Mouse (Mus musculus): ENCODE data around the gene Igfbp6. TPM values are rescaled to one million over a fixed set of nuclear protein-coding genes. Genes with fewer than 3 reads are reported as not detected.

Gene Igfbp6
- polyA plus RNA-seq, 1 experiment: 25.5 TPM

- TF ChIP-seq CTCF (IDR thresholded peaks at IDR 0.05; ENCODE audit: control insufficient read depth, insufficient read depth, insufficient replicate concordance, low read depth, low read length) (no peak), POLR2A (IDR thresholded peaks at IDR 0.05; ENCODE audit: control insufficient read depth, low read depth, low read length) (no peak)
- Histone ChIP-seq H3K36me3 (ENCODE audit: control insufficient read depth, insufficient read depth, low read length) (no peaks in the 10 kb centered on the region), H3K27me3 (ENCODE audit: control insufficient read depth, insufficient read depth, low read length) (no peaks in the 10 kb centered on the region), H3K4me3 (ENCODE audit: control insufficient read depth, low read depth, low read length) (no peak overlapping the region), H3K27ac (ENCODE audit: control insufficient read depth, insufficient read depth, low read depth, low read length) (no peak overlapping the region), H3K4me1 (ENCODE audit: control insufficient read depth, insufficient read depth, low read length) (peaks cover 10% of the 10 kb centered on the region)
Observed at GRCm38 (mm10) chr15:102110701-102111494, 33.3 kb upstream of the Igfbp6 start.

GRCm38 (mm10) chr15:102111495-102111829 is 32.7 kb upstream of the Igfbp6 start:
- H3K27ac ChIP-seq (ENCODE audit: control insufficient read depth, insufficient read depth, low read depth, low read length): no peak overlapping the region

GRCm38 (mm10) chr15:102112181-102112580 is 32.0 kb upstream of the Igfbp6 start:
- Histone ChIP-seq H3K27ac (ENCODE audit: control insufficient read depth, insufficient read depth, low read depth, low read length) (no peak overlapping the region), H3K36me3 (ENCODE audit: control insufficient read depth, insufficient read depth, low read length) (no peaks in the 10 kb centered on the region), H3K4me1 (ENCODE audit: control insufficient read depth, insufficient read depth, low read length) (peaks cover 3% of the 10 kb centered on the region), H3K4me3 (ENCODE audit: control insufficient read depth, low read depth, low read length) (no peak overlapping the region), H3K27me3 (ENCODE audit: control insufficient read depth, insufficient read depth, low read length) (no peaks in the 10 kb centered on the region)
- no peak for TF ChIP-seq CTCF (IDR thresholded peaks at IDR 0.05; ENCODE audit: control insufficient read depth, insufficient read depth, insufficient replicate concordance, low read depth, low read length)
- TF ChIP-seq POLR2A (IDR thresholded peaks at IDR 0.05; ENCODE audit: control insufficient read depth, low read depth, low read length): no peak

More at GRCm38 (mm10) chr15:102111495-102111829, 32.7 kb upstream of the Igfbp6 start:
- TF ChIP-seq CTCF (IDR thresholded peaks at IDR 0.05; ENCODE audit: control insufficient read depth, insufficient read depth, insufficient replicate concordance, low read depth, low read length): no peak
- no peak for TF ChIP-seq POLR2A (IDR thresholded peaks at IDR 0.05; ENCODE audit: control insufficient read depth, low read depth, low read length)
- H3K4me3 ChIP-seq (ENCODE audit: control insufficient read depth, low read depth, low read length): no peak overlapping the region
- no peaks in the 10 kb centered on the region for H3K27me3 ChIP-seq (ENCODE audit: control insufficient read depth, insufficient read depth, low read length)
- peaks cover 9% of the 10 kb centered on the region for H3K4me1 ChIP-seq (ENCODE audit: control insufficient read depth, insufficient read depth, low read length)
- H3K36me3 ChIP-seq (ENCODE audit: control insufficient read depth, insufficient read depth, low read length): no peaks in the 10 kb centered on the region

GRCm38 (mm10) chr15:102112827-102113226 is 31.3 kb upstream of the Igfbp6 start:
- H3K4me3 ChIP-seq (ENCODE audit: control insufficient read depth, low read depth, low read length): no peak overlapping the region
- TF ChIP-seq CTCF (IDR thresholded peaks at IDR 0.05; ENCODE audit: control insufficient read depth, insufficient read depth, insufficient replicate concordance, low read depth, low read length) (no peak), POLR2A (IDR thresholded peaks at IDR 0.05; ENCODE audit: control insufficient read depth, low read depth, low read length) (no peak)
- H3K27me3 ChIP-seq (ENCODE audit: control insufficient read depth, insufficient read depth, low read length): no peaks in the 10 kb centered on the region
- no peak overlapping the region for H3K27ac ChIP-seq (ENCODE audit: control insufficient read depth, insufficient read depth, low read depth, low read length)
- peaks cover 3% of the 10 kb centered on the region for H3K4me1 ChIP-seq (ENCODE audit: control insufficient read depth, insufficient read depth, low read length)
- H3K36me3 ChIP-seq (ENCODE audit: control insufficient read depth, insufficient read depth, low read length): no peaks in the 10 kb centered on the region

- Histone ChIP-seq H3K4me3 (ENCODE audit: control insufficient read depth, low read depth, low read length) (no peak overlapping the region), H3K27ac (ENCODE audit: control insufficient read depth, insufficient read depth, low read depth, low read length) (no peak overlapping the region), H3K27me3 (ENCODE audit: control insufficient read depth, insufficient read depth, low read length) (no peaks in the 10 kb centered on the region), H3K4me1 (ENCODE audit: control insufficient read depth, insufficient read depth, low read length) (peaks cover 3% of the 10 kb centered on the region), H3K36me3 (ENCODE audit: control insufficient read depth, insufficient read depth, low read length) (no peaks in the 10 kb centered on the region)
- TF ChIP-seq POLR2A (IDR thresholded peaks at IDR 0.05; ENCODE audit: control insufficient read depth, low read depth, low read length) (no peak), CTCF (IDR thresholded peaks at IDR 0.05; ENCODE audit: control insufficient read depth, insufficient read depth, insufficient replicate concordance, low read depth, low read length) (no peak)
Observed at GRCm38 (mm10) chr15:102113674-102114073, 30.5 kb upstream of the Igfbp6 start.

GRCm38 (mm10) chr15:102114651-102115260 is 29.4 kb upstream of the Igfbp6 start:
- no peak for TF ChIP-seq POLR2A (IDR thresholded peaks at IDR 0.05; ENCODE audit: control insufficient read depth, low read depth, low read length)
- TF ChIP-seq CTCF (IDR thresholded peaks at IDR 0.05; ENCODE audit: control insufficient read depth, insufficient read depth, insufficient replicate concordance, low read depth, low read length): no peak
- H3K27ac ChIP-seq (ENCODE audit: control insufficient read depth, insufficient read depth, low read depth, low read length): no peak overlapping the region
- peaks cover 3% of the 10 kb centered on the region for H3K4me1 ChIP-seq (ENCODE audit: control insufficient read depth, insufficient read depth, low read length)
- no peaks in the 10 kb centered on the region for H3K36me3 ChIP-seq (ENCODE audit: control insufficient read depth, insufficient read depth, low read length)
- no peak overlapping the region for H3K4me3 ChIP-seq (ENCODE audit: control insufficient read depth, low read depth, low read length)
- no peaks in the 10 kb centered on the region for H3K27me3 ChIP-seq (ENCODE audit: control insufficient read depth, insufficient read depth, low read length)

GRCm38 (mm10) chr15:102115731-102116231 is 28.4 kb upstream of the Igfbp6 start:
- Histone ChIP-seq H3K27me3 (ENCODE audit: control insufficient read depth, insufficient read depth, low read length) (no peaks in the 10 kb centered on the region), H3K4me1 (ENCODE audit: control insufficient read depth, insufficient read depth, low read length) (peaks cover 3% of the 10 kb centered on the region), H3K36me3 (ENCODE audit: control insufficient read depth, insufficient read depth, low read length) (no peaks in the 10 kb centered on the region), H3K4me3 (ENCODE audit: control insufficient read depth, low read depth, low read length) (no peak overlapping the region), H3K27ac (ENCODE audit: control insufficient read depth, insufficient read depth, low read depth, low read length) (no peak overlapping the region)
- TF ChIP-seq CTCF (IDR thresholded peaks at IDR 0.05; ENCODE audit: control insufficient read depth, insufficient read depth, insufficient replicate concordance, low read depth, low read length) (no peak), POLR2A (IDR thresholded peaks at IDR 0.05; ENCODE audit: control insufficient read depth, low read depth, low read length) (no peak)
